ENCODE assay signal across 18 mouse cellular contexts in the genomic region with DNA sequence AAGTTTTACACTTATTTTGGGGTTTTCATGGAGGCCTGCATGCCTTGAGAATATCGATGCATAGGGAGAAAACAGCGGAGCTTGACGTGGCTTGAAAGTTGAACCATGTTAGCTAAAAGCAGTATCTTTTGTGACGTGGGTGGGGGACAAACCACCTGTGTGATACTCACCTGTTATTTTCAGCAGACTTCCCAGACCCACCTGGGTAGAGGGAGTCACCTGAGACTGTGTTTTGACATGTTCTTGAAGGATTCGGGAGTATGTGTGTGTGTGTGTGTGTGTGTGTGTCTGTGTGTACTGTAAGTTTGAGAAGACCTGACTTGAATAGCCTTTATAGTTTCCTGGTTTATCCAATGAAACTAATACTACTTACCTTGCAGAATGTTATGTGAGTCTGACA. TPM values are rescaled to one million over a fixed set of nuclear protein-coding genes. Genes with fewer than 3 reads are reported as not detected.
"Had no signal": no experiment of that assay in that cellular context is flagged by ENCODE, and none has a peak within 500 bp of the region (broad histone marks: within the 10 kb centered on the region; RNA-seq: fewer than 3 reads in every experiment).

No protein-coding gene starts in this region.

- H3K27me3 ChIP-seq: liver, embryonic 13.5 days; midbrain, embryonic 12.5 days had no signal

- H3K36me3 ChIP-seq: midbrain, embryonic 12.5 days had no signal

- H3K4me1 ChIP-seq: liver, embryonic 13.5 days had no signal

- H3K4me2 ChIP-seq: liver, embryonic 13.5 days; midbrain, embryonic 12.5 days had no signal

- H3K4me3 ChIP-seq: left cerebral cortex, adult 2 months; liver, embryonic 13.5 days; midbrain, embryonic 12.5 days; myocyte had no signal

- H3K9ac ChIP-seq: liver, embryonic 13.5 days; midbrain, embryonic 12.5 days had no signal

- H3K9me3 ChIP-seq: liver, embryonic 13.5 days; midbrain, embryonic 12.5 days had no signal

- DNase-seq: kidney, postnatal 25 days; layer of hippocampus, postnatal 36 days; liver, embryonic 13.5 days; lung, adult 2 months; lung, postnatal 14 days; lung, postnatal 4 days; right cerebral cortex, adult 18-20 months; right cerebral cortex, postnatal 14 days; right cerebral cortex, postnatal 4 days; thymus, adult 2 months; thymus, postnatal 14 days; thymus, postnatal 4 days had no signal

- H3K27ac ChIP-seq: kidney, postnatal 0 days; left cerebral cortex, adult 2 months; liver, embryonic 13.5 days; midbrain, embryonic 12.5 days; stomach, postnatal 0 days had no signal

RNA-seq across cellular contexts. Expression of gene Pawr, which starts 7.2 kb away (rescaled TPM):
- total RNA-seq: megakaryocyte-erythroid progenitor cell, adult 5-6 weeks had no signal
